Mouse (Mus musculus) ES-E14 (cell line): ENCODE results near the gene Ptprn2.

Experiments
- MAFK ChIP-seq: IDR thresholded peaks from 2 replicates; pipeline ENCODE4 v1.6.1; 2014; ENCODE audit warnings: mild to moderate bottlenecking, low read depth, low read length, inconsistent platforms; ENCODE audit not compliant: insufficient read depth
- ZNF384 ChIP-seq: IDR thresholded peaks from 2 replicates; pipeline ENCODE4 v1.6.1; 2012; ENCODE audit warnings: low read depth, low read length, inconsistent platforms

DNA sequence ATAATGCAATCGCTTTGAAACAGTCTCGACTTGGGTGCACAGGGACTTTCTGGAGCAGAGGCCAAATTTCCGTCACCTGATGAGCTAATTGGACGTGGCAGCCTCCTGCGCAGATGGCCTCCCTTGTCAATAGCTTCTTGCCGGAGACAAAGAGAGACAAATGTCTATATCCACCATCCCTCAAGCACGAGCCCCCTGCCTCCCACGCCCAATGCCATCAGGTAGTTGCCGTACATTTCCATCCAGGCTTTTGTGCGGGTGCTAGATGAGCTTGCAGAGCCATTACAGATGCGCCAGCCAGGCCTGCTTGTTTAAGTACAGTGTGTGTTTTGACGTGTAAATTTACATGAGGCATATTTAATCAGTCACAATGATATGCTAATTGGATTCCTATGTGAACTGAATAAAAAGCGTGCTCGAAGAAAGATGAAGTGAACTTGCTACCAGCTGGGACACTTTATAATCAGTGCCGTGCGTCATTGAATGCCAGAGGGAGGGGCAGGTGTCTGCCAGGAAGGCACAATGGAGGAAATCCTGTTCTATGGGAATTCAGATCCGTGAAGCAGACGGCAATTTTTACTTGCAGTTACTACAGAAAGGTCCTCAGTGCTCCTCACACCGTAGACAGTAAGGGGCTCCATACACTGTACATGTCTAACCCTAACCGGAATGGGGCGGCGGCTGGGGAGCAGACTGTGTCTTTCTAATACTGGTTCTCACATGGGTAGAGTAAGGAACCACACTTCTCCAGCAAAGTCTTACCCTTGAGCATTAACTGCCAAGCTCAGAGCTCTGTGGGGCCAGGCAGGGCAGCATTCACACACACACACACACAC, 434.4 kb downstream of the Ptprn2 start:
- TF ChIP-seq ZNF384 (no peak), MAFK (no peak)
